Mouse (Mus musculus) thymus, postnatal 25 days (tissue): Measurements from ENCODE around the gene Fam89a.
A peak's percentile ranks its signal among the peaks of the same experiment; 100 is the strongest.

ENCODE experiments used
- DNase-seq: peaks from one replicate; pipeline ENCODE4 v3.0.0; 2022

Gene Fam89a

DNA sequence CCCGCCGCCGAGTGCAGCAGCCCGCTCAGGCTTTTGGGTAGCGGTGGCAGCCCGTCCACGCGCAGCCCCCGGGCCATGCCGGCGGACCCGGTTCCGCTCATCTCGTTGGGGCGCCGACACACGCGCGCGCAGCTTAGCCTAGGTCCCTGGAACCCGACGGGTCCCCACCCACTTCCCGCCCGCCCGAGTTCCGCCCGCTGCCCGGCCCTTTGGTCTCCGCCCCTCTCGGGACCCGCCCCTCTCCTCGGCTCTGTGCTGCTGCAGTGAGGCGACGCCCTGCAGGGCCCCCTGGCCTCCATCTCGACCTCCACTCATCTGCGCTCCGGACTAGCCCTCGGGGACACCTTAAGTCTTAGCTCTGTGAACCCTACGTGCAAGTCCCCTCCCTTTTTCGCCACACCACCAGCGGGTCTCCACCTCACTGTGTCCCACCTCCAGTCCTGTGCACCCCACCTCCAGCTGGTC, at the start of gene Fam89a:
TSS of gene Fam89a (minus strand) at position 124 of the 465 bp plus-strand sequence.
- DNase-seq, result peak; percentile 62

DNA sequence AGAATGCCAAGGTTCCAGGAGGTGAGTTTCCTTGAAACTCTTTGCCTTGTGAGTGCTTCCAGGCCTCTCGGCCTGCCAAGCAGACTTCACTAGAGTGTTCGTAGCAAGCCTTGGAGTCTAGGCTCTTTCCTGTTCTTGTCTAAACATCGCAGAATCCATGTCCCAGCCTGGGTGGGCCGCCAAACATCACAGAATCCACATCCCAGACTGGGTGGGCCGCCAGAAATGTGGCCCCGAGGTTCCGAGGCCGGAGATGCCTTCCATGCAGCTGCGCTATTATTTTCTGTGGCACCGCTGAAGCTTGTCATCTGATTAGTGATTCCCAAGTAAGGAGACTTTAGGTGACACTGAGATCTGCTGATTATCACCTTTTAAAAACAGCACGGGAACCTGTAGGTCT, 48.9 kb upstream of the Fam89a start:
- no peak for DNase-seq

- no peak for DNase-seq
Observed at GRCm38 (mm10) chr8:124795781-124796488, 44.3 kb upstream of the Fam89a start.

DNA sequence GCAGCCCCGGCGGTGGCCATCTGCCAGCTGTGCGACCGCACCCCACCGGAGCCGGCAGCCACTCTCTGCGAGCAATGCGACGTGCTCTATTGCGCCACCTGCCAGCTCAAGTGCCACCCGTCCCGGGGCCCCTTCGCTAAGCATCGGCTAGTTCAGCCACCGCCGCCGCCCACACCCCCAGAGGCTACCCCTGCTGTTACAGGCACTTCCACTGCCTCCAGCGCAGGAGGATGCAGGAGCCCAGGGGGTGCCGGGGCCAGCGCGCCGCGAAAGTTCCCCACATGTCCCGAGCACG, 42.8 kb upstream of the Fam89a start:
- peak; percentile 52 for DNase-seq

DNA sequence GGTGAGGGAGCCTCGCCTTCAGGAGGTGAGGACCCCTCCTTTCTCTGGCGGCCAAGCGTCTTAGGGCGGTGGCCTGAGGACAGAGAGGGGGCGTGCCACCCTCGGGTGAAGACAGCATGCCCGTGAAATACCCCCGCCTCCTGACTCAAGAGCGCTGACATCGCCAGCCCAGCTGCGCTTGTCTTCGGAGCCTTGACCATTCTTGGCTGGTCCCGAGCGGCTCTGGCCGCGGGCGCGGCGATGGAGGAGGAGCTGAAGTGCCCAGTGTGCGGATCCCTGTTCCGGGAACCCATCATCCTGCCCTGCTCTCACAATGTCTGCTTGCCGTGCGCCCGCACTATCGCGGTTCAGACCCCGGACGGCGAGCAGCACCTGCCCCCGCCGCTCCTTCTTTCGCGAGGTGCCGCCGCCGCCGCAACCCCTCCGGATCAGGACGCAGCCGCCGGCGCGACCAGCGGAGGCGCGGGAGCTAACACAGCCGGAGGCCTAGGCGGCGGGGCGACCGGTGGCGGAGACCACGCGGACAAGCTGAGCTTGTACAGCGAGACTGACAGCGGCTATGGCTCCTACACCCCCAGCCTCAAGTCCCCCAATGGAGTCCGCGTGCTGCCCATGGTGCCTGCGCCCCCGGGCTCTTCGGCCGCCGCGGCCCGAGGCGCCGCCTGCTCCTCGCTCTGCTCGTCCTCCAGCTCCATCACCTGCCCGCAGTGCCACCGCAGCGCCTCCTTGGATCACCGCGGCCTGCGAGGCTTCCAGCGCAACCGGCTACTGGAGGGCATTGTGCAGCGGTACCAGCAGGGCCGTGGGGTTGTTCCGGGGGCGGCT, 42.2 kb upstream of the Fam89a start:
- peak; percentile 5 for DNase-seq

DNA sequence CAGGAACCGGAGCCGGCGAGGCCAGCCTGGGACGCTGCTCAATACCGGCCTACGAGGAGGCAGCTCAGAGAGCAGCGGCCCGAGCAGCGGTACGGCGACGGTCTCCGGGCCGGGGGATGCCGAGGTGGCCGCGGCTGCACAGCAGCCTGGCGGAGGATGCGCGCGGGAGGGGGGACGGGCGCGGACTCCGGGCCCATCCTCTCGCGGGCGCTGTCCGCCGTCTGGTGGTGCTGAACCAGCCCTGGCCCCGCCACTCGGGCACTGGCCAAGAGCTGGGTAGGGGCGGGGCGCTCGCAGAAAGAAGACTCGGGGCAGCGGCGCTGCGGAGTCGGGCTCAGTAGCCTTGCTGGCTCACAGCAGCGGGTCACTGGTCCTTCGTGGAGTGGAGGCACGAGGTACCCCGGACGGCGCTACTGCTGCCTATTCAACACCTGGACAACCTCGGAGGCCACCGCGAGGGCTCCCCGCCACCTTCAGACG, 41.6 kb upstream of the Fam89a start:
- peak; percentile 84 for DNase-seq

- peak; percentile 14 for DNase-seq
Observed at GRCm38 (mm10) chr8:124792708-124793107, 41.1 kb upstream of the Fam89a start, which contains the start of gene Trim67. Gene Trim67 (plus strand): TSS chr8:124793092.

DNA sequence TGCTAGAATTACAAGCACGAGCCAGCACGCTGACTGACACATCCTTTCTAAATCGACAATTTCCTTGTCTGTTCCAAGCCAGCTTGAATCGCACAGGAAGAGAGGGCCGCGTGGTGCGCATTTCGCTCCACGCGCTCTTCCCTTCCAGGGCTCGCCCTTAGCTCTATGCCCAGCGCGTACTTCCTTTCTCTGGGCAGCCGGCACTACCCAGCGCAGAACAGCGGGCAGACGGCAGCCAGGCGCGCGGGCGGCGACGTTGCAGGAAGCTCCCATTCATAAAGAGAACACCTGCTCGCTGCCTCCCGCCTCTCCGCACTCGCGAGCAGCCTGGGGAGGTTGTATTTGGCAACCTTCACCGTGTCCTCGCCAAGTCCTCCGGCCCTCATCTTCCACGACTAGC, 40.6 kb upstream of the Fam89a start:
- peak; percentile 34 for DNase-seq

- DNase-seq, result no peak
Observed at GRCm38 (mm10) chr8:124791751-124792150, 40.1 kb upstream of the Fam89a start.

DNA sequence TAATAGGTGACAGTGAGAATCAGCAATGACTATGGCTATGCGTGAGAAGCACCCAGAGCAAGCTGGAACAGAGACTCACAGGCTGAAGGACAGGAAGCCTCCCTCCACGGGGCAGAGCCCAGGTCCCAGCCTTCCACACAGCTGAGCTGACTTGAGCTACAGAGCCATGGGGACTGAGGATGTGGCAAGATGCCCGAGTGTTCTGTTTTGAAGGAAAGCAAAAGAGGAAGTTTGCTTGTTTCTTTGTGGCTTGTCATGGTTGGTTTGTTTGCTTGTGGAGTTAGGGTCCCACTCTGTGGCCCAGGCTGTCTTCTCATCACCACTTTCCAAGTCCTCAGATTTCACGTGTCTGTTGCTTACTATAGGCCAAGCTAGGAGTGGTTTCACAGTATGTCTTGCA, 39.0 kb upstream of the Fam89a start:
- no peak for DNase-seq

DNA sequence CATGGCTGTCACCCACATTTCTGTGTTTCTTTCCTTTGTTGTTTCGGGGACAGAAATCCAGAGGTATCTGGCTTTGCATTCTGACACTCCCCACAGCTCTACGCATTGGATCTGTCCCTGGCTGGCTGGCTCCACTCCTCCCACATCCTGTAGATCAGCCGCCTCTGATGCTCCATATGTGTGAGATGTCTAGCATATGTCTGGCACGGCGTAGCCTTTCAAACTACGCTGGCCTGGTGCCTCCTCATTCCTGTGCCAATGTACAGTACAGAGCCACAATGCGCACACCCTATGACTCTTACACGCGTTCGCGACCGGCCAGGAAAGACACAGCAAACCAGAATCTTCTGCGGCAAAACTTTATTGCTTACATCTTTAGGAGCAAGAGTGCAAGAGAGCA, 33.0 kb upstream of the Fam89a start:
- no peak for DNase-seq

DNA sequence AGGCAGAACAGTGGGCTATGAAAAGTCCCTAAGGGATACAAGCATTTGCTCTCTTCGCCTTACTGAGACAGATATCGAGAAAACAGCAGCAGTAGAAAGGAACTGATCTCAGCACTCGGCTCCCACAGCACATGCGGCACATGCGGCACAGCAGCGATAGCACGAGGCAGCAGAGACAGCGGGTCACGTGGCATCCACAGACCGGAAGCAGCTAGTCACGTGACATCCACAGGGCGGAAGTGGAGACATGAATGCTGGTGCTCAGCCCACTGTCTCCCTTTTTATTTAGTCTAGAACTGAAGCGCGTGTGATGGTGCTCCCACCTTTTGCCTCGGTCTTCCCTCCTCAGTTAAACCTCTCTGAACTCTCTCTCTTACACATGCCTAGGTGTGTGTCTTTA, 31.6 kb upstream of the Fam89a start:
- no peak for DNase-seq

DNA sequence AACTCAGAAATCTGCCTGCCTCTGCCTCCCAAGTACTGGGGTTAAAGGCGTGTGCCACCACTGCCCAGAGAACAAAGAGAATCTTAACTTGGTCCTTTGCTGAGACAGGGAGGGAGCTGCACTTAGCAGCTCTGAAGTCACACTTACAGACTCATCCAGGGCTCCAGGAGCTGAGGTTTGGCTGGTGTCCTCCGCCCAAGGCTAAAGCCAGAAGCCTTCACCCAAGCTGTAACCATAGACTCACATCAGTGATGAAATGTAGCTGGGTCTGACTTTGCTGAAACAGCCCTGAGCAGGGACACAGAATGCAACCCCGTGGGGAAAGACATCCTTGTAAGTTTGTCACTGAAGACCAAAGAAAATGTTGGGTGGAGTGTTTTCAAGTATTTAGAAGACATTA, 30.8 kb upstream of the Fam89a start:
- no peak for DNase-seq

DNA sequence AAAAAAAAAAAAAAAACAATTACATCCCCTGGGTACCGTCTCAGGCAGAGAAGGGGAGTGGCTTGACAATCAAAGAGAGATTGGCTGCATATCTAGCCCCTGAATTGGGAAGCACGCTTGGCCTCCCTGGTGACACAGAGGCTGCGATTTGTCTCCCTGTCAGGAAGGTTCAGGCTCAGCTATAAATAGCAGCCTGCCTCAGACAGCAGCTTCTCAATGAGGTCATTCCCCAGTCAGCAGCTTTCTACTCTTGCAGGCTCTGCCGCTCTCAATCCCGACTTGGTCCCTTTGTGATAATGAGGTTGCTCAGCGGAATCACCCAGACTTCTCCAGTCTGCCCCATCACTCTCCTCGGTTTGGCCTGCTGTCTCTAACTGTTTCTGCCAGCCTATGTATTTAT, 28.6 kb upstream of the Fam89a start:
- no peak for DNase-seq

DNA sequence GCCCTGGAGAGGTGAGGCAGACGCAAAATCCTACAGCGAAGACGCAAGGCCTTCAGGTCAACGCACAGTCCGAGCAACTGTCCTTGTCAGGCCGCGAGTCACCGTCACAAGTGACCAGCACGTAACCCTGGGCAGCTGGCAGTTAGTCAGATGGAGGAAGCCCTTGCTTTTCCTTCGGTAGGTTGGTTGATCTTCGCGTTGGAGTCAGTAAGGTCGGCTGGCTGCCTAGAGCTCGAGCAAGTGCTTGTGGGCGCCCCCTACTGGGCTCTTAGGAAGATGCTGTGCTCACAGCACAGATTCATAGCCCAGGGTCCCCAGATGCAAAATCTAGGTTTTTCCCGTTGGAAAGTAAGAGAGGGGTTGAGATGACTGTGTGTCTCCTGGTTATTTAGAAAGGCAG, 24.1 kb upstream of the Fam89a start:
- peak; percentile 62 for DNase-seq

DNA sequence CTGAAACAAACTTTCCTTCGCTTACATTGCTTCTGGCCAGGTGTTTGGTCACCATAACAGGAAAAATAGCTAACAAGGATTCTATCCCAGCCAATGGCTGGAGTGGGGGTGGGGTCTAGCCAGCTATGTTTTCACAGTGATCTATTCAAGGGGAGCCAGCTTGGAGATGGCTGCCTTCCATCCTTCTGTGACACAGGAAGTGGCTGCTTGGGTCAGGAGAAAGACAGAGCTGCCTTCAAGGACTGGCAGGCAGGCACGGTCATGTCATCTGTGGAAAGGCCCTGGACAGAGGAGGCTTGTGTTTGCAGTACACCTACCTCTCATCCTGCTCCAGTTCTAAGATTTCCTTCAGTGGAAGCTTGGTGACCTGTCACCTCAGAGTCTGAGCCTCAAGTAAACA, 20.8 kb upstream of the Fam89a start:
- no peak for DNase-seq

- no peak for DNase-seq
Observed at GRCm38 (mm10) chr8:124763061-124763460, 11.4 kb upstream of the Fam89a start.

DNA sequence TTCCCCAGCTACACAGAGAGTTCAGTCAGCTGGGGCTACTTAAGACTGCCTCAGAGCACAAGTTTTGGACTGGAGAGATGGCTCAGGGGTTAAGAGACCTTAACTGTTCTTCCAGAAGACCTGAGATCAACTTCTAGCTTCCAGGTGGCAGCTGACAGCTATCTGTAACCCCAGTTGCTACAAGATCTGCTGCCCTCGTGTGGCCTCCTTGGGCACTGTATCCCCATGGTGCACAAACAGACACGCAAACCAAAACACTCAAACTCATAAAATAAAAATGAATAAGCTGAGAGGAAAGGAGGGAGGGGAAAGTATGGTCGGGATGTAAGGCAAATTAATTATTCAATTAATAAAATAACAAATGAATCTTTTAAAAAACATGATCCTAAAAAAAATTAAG, 6.9 kb upstream of the Fam89a start:
- peak; percentile 59 for DNase-seq

- no peak for DNase-seq
Observed at GRCm38 (mm10) chr8:124756601-124757000, 5.0 kb upstream of the Fam89a start.

DNA sequence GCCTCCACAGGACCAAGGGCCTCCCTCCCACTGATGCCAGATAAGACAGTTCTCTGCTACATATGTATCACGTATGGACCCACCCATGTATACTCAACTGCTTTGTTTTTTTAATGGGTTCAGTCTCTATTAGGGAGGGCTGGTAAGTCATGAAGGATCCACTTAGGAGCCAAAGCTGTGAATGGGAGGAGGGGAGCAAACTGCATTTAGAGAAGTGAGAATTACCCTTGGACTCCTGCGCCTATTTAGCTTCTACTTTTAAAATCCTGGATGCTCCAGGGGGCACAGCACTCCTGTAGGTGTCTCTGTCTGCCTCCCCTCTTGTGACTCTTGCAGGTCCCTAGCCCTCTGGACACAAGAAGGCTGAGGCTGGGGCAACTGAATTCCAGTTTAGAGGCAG, 4.5 kb upstream of the Fam89a start:
- no peak for DNase-seq

- DNase-seq, result no peak
Observed at GRCm38 (mm10) chr8:124755481-124755880, 3.8 kb upstream of the Fam89a start.

DNA sequence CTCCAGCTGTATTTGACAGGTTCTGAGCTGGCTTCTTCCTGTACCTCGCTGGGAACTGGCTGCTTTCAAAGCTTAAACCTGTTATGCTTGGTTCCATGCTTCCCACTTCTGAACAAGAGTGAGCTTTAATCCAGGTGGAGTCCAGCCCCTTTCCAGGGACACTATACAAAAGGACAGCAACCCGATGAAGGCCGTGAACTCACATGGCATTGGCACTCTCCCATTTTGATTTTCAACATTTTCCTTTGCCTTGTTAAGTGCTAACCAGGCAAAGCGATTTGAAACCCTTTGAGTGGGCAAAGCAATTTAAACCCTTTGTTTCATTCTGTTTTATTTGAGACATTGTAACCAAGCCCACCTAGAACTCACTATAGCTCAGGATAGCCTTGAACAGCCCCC, 3.2 kb upstream of the Fam89a start:
- no peak for DNase-seq

GRCm38 (mm10) chr8:124754101-124754791, 2.6 kb upstream of the Fam89a start:
- DNase-seq, result no peak
